Mouse (Mus musculus): ENCODE data around the gene Cog7.

- TF ChIP-seq CTCF (IDR thresholded peaks at IDR 0.05; ENCODE audit: control insufficient read depth, insufficient read depth, insufficient replicate concordance, low read depth, low read length) (no peak), POLR2A (IDR thresholded peaks at IDR 0.05; ENCODE audit: control insufficient read depth, low read depth, low read length) (no peak)
These were observed 90.7 kb downstream of the Cog7 start for GRCm38 (mm10) chr7:121890636-121891360.

Measured in testis, adult 2 months (tissue).